Mouse (Mus musculus): ENCODE results near the gene Slc50a1. TPM values are rescaled to one million over a fixed set of nuclear protein-coding genes. Genes with fewer than 3 reads are reported as not detected.

The Slc50a1 gene
- total and polyA plus RNA-seq, 3 experiments, result 22.5 to 45.9 TPM; not detected in 1

DNA sequence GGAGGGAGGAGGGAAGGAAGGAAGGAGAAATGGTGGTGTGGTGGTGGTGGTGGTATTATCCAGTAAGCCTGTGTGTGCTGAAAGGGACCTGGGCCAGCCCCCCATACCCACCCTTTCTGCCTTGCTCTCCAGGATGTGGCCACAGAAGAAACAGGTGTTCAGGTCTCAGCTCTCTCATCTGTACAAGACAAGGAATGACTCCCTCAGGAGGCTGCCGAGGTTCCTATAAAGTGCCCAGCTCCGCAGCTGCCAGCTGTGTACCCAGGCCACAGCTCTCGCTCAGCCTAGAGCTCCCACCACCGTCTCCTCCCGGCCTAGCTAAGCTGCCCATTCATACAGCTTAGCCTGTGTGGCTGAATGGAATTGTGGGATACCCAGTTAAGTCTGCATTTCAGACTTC is 21.9 kb upstream of the Slc50a1 start:
- Histone ChIP-seq H3K79me2 (ENCODE audit: control insufficient read depth, insufficient read depth, low read length, poor library complexity) (no peaks in the 10 kb centered on the region), H3K36me3 (ENCODE audit: control insufficient read depth in 1 of 2, insufficient read depth in 2 of 2, low read length in 2 of 2) (peaks cover 0 to 8% of the 10 kb centered on the region in 2 experiments; a peak in 2 of 4 replicates), H3K27me3 (ENCODE audit: control insufficient read depth in 1 of 2, insufficient read depth in 2 of 2, low read length in 2 of 2) (peaks cover 0 to 2% of the 10 kb centered on the region in 2 experiments; a peak in 2 of 4 replicates), H3K27ac (ENCODE audit: control insufficient read depth, low read depth, low read length) (no peak overlapping the region), H3K4me1 (ENCODE audit: control insufficient read depth in 1 of 2, insufficient read depth in 2 of 2, low read length in 2 of 2) (peaks cover 8 to 18% of the 10 kb centered on the region in 2 experiments), H3K9me3 (replicated peaks; ENCODE audit: insufficient read depth, low read length) (no peaks in the 10 kb centered on the region), H3K9ac (ENCODE audit: control insufficient read depth, low read depth, low read length, poor library complexity, severe bottlenecking) (peak overlapping the region; percentile 16), H3K4me3 (ENCODE audit: control insufficient read depth in 1 of 2, insufficient read depth in 1 of 2, low read depth in 2 of 2, low read length in 2 of 2) (peak overlapping the region; percentile 14 to 42; a peak in 2 of 4 replicates)
- no peak for TF ChIP-seq USF2 (IDR thresholded peaks at IDR 0.05; ENCODE audit: borderline replicate concordance in 1 of 2, insufficient read depth in 1 of 2, low read depth in 1 of 2, low read length in 2 of 2)
- TF ChIP-seq JUND (IDR thresholded peaks at IDR 0.05; ENCODE audit: low read depth, low read length), result no peak
- TF ChIP-seq ZMIZ1 (IDR thresholded peaks at IDR 0.05; ENCODE audit: low read depth, low read length), result no peak
- no peak for TF ChIP-seq RAD21 (IDR thresholded peaks at IDR 0.05; ENCODE audit: low read depth, low read length)
- TF ChIP-seq ZC3H11A (IDR thresholded peaks at IDR 0.05; ENCODE audit: low read depth, low read length), result no peak
- TF ChIP-seq MAX (IDR thresholded peaks at IDR 0.05; ENCODE audit: low read length), result no peak
- TF ChIP-seq MYB (IDR thresholded peaks at IDR 0.05; ENCODE audit: low read depth, low read length), result no peak
- TF ChIP-seq CTCF (IDR thresholded peaks at IDR 0.05 in 2 of 3, conservative IDR thresholded peaks at IDR 0.05 in 1 of 3; ENCODE audit: control insufficient read depth in 1 of 3, insufficient read depth in 1 of 3, low read depth in 2 of 3, low read length in 3 of 3, poor library complexity in 1 of 3, severe bottlenecking in 1 of 3), result no peak
- no peak for TF ChIP-seq HCFC1 (IDR thresholded peaks at IDR 0.05; ENCODE audit: low read depth, low read length)
- TF ChIP-seq UBTF (IDR thresholded peaks at IDR 0.05; ENCODE audit: borderline replicate concordance, insufficient read depth, low read depth, low read length), result no peak
- no peak for TF ChIP-seq MYC (IDR thresholded peaks at IDR 0.05; ENCODE audit: low read depth, low read length)
- no peak for TF ChIP-seq BHLHE40 (IDR thresholded peaks at IDR 0.05; ENCODE audit: borderline replicate concordance, low read depth, low read length)
- TF ChIP-seq SIN3A (IDR thresholded peaks at IDR 0.05; ENCODE audit: low read length), result no peak
- TF ChIP-seq USF1 (IDR thresholded peaks at IDR 0.05; ENCODE audit: low read depth, low read length), result no peak
- TF ChIP-seq POLR2A (IDR thresholded peaks at IDR 0.05; ENCODE audit: control insufficient read depth in 1 of 2, insufficient read depth in 1 of 2, low read depth in 1 of 2, low read length in 2 of 2, poor library complexity in 1 of 2), result no peak
- no peak for TF ChIP-seq SMC3 (IDR thresholded peaks at IDR 0.05; ENCODE audit: low read depth, low read length)
- TF ChIP-seq TAL1 (IDR thresholded peaks at IDR 0.05; ENCODE audit: low read length), result no peak
- no peak for TF ChIP-seq MAFK (IDR thresholded peaks at IDR 0.05; ENCODE audit: borderline replicate concordance, low read depth, low read length)
- no peak for TF ChIP-seq ETS1 (IDR thresholded peaks at IDR 0.05; ENCODE audit: low read depth, low read length)
- no peak for TF ChIP-seq EP300 (IDR thresholded peaks at IDR 0.05; ENCODE audit: low read depth in 1 of 2, low read length in 2 of 2)
- DNase-seq (ENCODE audit: low read depth, low spot score), result no peak

DNA sequence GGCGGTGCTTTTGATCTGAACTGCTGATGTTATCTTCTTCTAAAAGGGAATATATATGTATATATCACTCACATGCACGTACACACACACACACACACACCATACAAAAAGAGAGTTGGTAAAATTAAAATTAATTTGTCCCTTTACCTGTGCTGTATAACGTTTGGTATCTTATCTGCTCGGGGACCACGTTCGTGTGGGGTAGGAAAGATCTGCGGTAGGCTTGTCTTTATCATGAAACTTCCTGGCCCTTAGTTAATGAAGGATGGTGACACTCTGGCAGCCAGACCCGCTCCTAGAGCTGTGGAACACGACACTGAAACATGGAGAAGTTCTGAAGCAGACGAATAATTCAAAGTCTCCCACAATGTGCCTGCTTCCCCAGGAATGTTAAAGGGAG is 21.5 kb upstream of the Slc50a1 start:
- H3K4me3 ChIP-seq (ENCODE audit: control insufficient read depth in 1 of 2, insufficient read depth in 1 of 2, low read depth in 2 of 2, low read length in 2 of 2), result peak overlapping the region; percentile 14 to 42; a peak in 2 of 4 replicates
- no peaks in the 10 kb centered on the region for H3K79me2 ChIP-seq (ENCODE audit: control insufficient read depth, insufficient read depth, low read length, poor library complexity)
- peaks cover 0 to 8% of the 10 kb centered on the region in 2 experiments; a peak in 2 of 4 replicates for H3K36me3 ChIP-seq (ENCODE audit: control insufficient read depth in 1 of 2, insufficient read depth in 2 of 2, low read length in 2 of 2)
- peaks cover 0 to 4% of the 10 kb centered on the region in 2 experiments; a peak in 3 of 4 replicates for H3K27me3 ChIP-seq (ENCODE audit: control insufficient read depth in 1 of 2, insufficient read depth in 2 of 2, low read length in 2 of 2)
- peaks cover 8 to 15% of the 10 kb centered on the region in 2 experiments for H3K4me1 ChIP-seq (ENCODE audit: control insufficient read depth in 1 of 2, insufficient read depth in 2 of 2, low read length in 2 of 2)
- no peak overlapping the region for H3K27ac ChIP-seq (ENCODE audit: control insufficient read depth, low read depth, low read length)
- H3K9ac ChIP-seq (ENCODE audit: control insufficient read depth, low read depth, low read length, poor library complexity, severe bottlenecking), result peak overlapping the region; percentile 16
- no peaks in the 10 kb centered on the region for H3K9me3 ChIP-seq (replicated peaks; ENCODE audit: insufficient read depth, low read length)
- no peak for DNase-seq (ENCODE audit: low read depth, low spot score)
- TF ChIP-seq GABPA (IDR thresholded peaks at IDR 0.05; ENCODE audit: low read depth, low read length) (no peak), POLR2AphosphoS2 (IDR thresholded peaks at IDR 0.05; ENCODE audit: low read length) (no peak), SIN3A (IDR thresholded peaks at IDR 0.05; ENCODE audit: low read length) (0 out of 2 replicates have a peak, but pooled peaks have one; percentile 25), ZMIZ1 (IDR thresholded peaks at IDR 0.05; ENCODE audit: low read depth, low read length) (no peak), MEF2A (IDR thresholded peaks at IDR 0.05; ENCODE audit: extremely low read depth, insufficient replicate concordance, low read depth, low read length, poor library complexity, severe bottlenecking) (no peak), GATA1 (IDR thresholded peaks at IDR 0.05; ENCODE audit: low read depth, low read length) (peak; percentile 77), TAL1 (IDR thresholded peaks at IDR 0.05; ENCODE audit: low read length) (no peak), MYC (IDR thresholded peaks at IDR 0.05; ENCODE audit: low read depth, low read length) (no peak), POLR2A (IDR thresholded peaks at IDR 0.05; ENCODE audit: control insufficient read depth in 1 of 2, insufficient read depth in 1 of 2, low read depth in 1 of 2, low read length in 2 of 2, poor library complexity in 1 of 2) (no peak), RAD21 (IDR thresholded peaks at IDR 0.05; ENCODE audit: low read depth, low read length) (no peak), KAT2A (conservative IDR thresholded peaks at IDR 0.05; ENCODE audit: low read depth, low read length) (no peak), RCOR1 (IDR thresholded peaks at IDR 0.05; ENCODE audit: low read depth, low read length) (peak; percentile 28; the same call in 1 of the 2 replicates), E2F4 (IDR thresholded peaks at IDR 0.05; ENCODE audit: borderline replicate concordance, low read depth, low read length) (no peak), TCF12 (IDR thresholded peaks at IDR 0.05; ENCODE audit: low read depth, low read length) (peak; percentile 44; the same call in 1 of the 2 replicates), NELFE (IDR thresholded peaks at IDR 0.05; ENCODE audit: low read depth, low read length) (no peak), MAFK (IDR thresholded peaks at IDR 0.05; ENCODE audit: borderline replicate concordance, low read depth, low read length) (no peak), ETS1 (IDR thresholded peaks at IDR 0.05; ENCODE audit: low read depth, low read length) (no peak), SMC3 (IDR thresholded peaks at IDR 0.05; ENCODE audit: low read depth, low read length) (no peak), CTCF (IDR thresholded peaks at IDR 0.05 in 2 of 3, conservative IDR thresholded peaks at IDR 0.05 in 1 of 3; ENCODE audit: control insufficient read depth in 1 of 3, insufficient read depth in 1 of 3, low read depth in 2 of 3, low read length in 3 of 3, poor library complexity in 1 of 3, severe bottlenecking in 1 of 3) (no peak)

All from MEL (cell line).